Mouse (Mus musculus): ENCODE results near the gene Fam161b.
A peak's percentile ranks its signal among the peaks of the same experiment; 100 is the strongest.
"Not testable (repeated sequence)": the region's sequence is repeated elsewhere in the genome, so short reads cannot be mapped to it uniquely, and the experiment has no call there.

The Fam161b gene

GRCm38 (mm10) chr12:84382369-84382768 lies 20.7 kb upstream of the Fam161b start:
- DNase-seq (ENCODE audit: low spot score in 2 of 2) = peak; percentile 42 to 45

- no peak for DNase-seq (ENCODE audit: low spot score in 2 of 2)
Observed at GRCm38 (mm10) chr12:84373831-84374481, 12.3 kb upstream of the Fam161b start.

DNA sequence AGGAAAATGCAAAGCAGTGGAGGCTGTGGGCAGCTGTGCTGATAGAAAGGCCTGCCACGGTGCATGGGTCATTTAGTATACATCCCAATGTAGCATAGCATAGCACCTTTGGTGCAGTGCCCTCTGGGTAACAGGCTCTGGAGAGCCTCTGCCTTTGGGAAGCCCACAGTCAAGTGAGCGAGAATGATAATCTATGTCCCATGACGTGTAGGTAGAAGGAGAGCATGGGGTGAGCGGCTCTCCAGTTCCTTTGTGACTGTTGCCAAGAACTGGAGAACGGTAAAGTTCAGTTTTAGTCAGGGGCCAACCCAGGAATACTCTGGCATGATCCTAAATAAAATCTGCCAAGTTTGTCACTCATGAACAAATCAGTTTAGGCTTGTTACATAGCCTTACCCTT lies 10.0 kb upstream of the Fam161b start:
- no peak for DNase-seq (ENCODE audit: low spot score in 2 of 2)

DNA sequence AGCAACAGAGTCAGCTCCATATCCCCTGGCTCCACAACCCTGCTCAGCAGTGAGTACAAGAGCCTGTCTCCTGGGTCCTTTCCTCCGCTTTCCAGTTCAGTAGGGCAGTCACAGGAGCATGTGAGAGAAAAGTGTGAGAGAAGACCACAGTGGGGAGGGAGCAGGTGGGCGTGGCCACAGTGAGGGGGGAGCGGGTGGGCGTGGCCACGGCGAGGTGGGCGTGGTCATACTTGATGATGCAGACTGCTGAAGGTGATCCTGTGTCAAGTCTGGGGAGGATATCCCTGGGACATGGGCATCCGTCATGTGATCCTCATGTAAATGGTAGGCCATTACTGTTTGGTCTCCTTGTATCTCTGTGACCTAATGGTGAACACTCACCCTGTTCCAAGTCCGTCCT lies 5.3 kb upstream of the Fam161b start:
- no peak for DNase-seq (ENCODE audit: low spot score in 2 of 2)

DNA sequence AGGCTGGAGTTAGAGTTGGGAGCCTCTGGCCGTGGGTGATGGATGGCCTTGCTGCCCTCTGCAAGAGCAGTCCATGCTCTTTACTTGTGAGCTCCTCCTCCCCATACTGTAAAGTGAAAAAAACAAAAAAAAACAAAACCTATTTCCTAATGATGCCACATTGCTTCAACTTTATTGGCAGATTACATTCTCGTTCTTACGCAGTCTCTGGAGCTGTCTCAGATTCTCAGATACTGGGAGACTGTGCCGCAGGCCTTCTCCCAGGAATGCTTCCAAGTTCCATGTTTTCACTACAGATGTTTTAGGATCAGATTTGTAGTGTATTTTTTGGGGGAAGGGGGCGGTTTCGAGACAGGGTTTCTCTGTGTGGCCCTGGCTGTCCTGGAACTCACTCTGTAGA lies 3.5 kb upstream of the Fam161b start:
- DNase-seq (ENCODE audit: low spot score in 2 of 2) = no peak

- DNase-seq (ENCODE audit: low spot score in 2 of 2) = no peak
Observed at GRCm38 (mm10) chr12:84364291-84364690, 2.7 kb upstream of the Fam161b start.

DNA sequence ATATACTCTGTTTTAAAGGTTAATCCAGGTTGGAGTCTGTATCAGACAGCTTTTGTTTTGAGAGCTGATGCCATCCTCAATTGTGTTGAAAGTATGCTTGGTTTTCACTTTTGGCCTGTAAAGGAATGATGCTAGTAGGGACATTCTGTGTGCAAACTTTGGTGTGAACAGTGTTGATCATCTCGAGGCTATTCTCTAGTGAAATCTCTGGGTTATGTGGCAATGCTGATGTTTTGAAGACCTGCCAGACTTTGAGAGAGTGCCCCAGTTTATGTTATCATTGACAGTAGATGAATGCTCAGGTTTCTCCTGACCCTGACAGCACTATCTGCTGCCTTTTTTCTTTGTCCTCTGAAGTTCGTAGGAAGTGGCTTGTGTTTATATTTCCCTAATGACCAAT lies 1.2 kb upstream of the Fam161b start:
- DNase-seq (ENCODE audit: low spot score in 2 of 2) = no peak

- DNase-seq (ENCODE audit: low spot score in 2 of 2) = not testable (repeated sequence)
Observed at GRCm38 (mm10) chr12:84358699-84359098, 2.9 kb downstream of the Fam161b start.

DNA sequence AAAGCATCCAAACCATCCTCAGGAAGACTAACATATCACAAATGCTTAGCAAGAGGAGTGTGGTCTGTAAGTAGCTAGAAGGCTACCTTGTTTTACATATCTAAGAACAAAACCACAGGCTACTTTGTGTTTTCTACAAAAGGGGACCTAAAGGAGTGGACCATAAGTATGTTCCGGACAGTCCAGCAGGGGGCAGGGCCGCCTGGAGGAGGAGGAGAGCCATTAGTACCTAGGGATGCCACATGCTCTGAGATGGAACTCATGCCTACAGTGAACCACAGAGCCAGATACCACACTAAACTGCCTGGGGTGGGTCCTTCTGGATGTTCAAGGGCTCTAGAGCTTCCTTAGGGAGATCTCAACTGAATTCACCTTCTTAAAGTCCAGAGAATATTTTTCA lies 14.4 kb downstream of the Fam161b start:
- no peak for DNase-seq (ENCODE audit: low spot score in 2 of 2)

GRCm38 (mm10) chr12:84336963-84337625 lies 24.5 kb downstream of the Fam161b start:
- no peak for DNase-seq (ENCODE audit: low spot score in 2 of 2)

- DNase-seq (ENCODE audit: low spot score in 2 of 2) = peak; percentile 35 to 57
Observed at GRCm38 (mm10) chr12:84327111-84327512, 34.5 kb downstream of the Fam161b start.

DNA sequence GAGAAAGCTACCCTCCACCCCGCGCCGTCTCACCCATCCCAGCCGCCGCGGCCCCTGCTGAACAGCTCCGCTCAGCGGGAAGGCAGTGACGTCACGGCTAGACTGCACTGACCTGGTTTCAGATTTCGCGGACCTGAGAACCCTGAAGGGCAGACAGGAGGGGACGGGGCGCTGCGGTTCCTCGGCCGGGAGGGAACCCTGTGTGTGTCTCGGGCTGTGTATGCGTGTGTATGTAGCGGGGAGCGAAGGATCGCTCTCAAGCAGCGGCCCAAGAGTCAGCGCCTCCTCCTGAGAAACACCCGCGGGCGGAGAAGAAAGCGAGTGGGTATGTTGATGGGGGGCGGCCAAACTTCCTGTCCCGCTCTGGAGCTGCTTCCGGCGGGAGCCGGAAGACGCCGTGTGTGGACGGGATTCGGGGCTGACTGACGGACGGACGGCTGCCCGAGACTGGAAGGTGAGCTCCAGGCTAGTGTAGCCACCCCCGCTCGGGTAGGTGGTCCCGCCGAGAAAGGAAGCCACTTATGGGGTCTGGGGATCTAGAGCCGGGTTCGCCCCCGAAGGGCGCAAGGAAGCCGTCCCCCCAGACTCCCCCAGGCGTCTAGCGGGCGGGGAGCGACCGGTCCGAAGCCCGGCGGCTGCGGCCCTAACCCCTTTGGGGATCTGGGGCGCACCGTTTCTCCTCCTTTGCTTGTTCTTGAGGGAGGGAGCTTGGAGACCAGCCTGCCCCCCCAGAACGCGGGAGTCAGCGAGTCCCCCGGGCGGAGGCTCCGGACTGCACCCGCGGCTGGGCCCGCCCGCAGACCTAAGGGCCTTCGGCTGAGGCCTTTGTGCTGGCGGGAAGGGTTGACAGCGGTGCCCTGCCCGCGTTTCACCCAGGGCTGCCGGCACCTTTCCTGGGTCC lies 44.7 kb downstream of the Fam161b start, which contains the start of gene Zfp410:
Zfp410 (plus strand) TSS at position 132 of the 901 bp plus-strand sequence.
- DNase-seq (ENCODE audit: low spot score in 2 of 2) = peak; percentile 87 to 90

- no peak for DNase-seq (ENCODE audit: low spot score in 2 of 2)
Observed at GRCm38 (mm10) chr12:84316006-84316405, 45.6 kb downstream of the Fam161b start.

DNA sequence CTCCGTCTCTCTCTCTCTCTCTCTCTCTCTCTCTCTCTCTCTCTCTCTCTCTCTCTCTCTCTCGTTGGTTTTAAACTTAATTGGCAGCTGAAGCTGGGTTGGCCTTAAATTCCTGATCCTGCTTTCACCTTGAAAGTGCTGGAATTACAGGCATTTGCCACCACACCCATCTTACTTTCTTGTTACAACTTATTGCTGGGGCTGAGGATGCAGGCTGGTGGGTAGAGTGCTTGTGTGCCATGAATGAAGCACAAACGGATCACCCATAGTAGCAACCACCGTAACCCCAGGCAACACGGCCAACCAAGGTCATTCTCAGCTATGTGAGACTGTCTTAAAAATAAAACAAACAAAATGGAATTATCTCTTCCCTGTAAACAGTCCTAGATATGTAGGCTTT lies 50.3 kb downstream of the Fam161b start:
- no peak for DNase-seq (ENCODE audit: low spot score in 2 of 2)

DNA sequence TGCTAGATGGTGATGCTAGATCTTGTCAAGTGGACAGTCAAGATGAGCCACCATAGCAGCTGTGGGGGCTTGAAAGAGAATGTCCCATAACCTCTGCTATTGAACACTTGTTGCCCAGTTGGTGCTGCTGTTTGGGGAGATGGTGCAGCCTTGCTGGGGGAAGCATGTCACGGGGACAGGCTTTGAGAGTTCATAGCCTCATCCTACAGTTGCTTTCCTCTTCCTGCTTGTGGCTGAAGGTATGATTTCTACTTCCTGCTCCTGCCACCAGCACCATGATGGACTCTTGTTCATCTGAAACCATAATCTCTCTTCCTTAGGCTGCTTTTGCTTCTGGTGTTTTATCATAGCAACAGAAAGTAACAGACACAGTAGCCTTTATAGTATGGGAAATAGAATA lies 57.1 kb downstream of the Fam161b start:
- no peak for DNase-seq (ENCODE audit: low spot score in 2 of 2)

DNA sequence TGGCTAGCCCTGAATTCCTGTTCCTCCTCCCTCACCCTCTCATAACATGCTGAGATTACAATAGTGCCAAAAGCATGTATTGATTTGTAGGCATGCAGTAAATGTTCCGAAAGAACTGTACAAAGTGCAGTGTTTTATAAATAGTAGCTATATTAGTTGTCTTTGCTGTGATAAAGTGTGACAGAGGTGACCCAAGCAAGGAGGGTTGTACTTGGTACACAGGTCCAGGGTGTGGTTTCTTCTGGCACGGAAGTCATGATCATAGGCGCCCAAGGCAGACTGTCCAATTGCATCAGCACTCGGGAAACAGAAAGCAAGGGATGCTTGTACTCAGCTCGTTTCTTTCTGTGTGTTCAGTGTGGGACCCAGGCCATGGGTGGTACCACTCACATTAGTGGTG lies 57.5 kb downstream of the Fam161b start:
- no peak for DNase-seq (ENCODE audit: low spot score in 2 of 2)

DNA sequence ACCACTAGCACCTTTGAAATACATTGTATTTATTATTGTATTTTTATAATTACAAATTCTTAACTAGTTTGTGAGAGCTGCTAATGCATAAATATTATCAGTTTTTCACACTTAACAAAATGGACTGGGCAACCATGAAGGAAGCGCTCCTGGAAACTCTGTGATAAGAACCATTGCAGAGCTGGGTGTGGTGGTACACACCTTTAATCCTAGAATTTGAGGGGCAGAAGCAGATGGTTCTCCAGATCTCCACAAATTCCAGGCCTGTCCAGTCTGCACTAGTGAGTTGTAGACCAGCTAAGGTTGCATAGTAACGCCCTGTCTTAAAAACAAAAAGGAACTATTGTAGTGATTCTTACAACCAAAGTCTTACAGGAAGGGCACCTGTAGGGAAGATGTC lies 62.4 kb downstream of the Fam161b start:
- no peak for DNase-seq (ENCODE audit: low spot score in 2 of 2)

GRCm38 (mm10) chr12:84297851-84298250 lies 63.8 kb downstream of the Fam161b start:
- DNase-seq (ENCODE audit: low spot score in 2 of 2) = no peak
